Mouse (Mus musculus): ENCODE data around the gene Pigp. TPM values are rescaled to one million over a fixed set of nuclear protein-coding genes. Genes with fewer than 3 reads are reported as not detected.

Gene Pigp
- polyA plus RNA-seq, 1 experiment from 2014 or later: 113 TPM

DNA sequence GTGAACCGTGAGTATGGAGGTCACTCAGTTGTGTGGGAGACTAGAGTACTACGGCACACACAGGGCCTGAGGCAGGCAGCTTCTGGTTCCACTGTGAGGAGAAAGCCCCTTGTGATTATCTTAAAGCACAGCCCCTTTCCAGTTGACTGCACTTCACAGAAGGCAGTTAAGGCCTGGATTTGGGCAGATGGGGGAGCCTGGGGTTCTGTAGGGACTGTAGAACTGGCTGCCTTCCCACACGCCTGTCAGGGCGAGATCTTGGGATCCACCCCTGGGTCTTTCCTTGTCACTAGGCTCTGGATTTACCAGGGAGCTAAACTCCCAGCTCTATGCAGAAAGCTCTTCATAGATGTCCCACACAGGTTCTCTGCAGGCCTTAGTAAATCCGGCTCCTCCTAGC is 41.2 kb downstream of the Pigp start:
- no peak overlapping the region for H3K4me3 ChIP-seq (replicated peaks)
- no peak overlapping the region for H3K9ac ChIP-seq
- H3K9me3 ChIP-seq (replicated peaks): no peaks in the 10 kb centered on the region
- no peak overlapping the region for H3K4me2 ChIP-seq
- 0 out of 2 replicates have a peak overlapping the region, but pooled peaks have one; percentile 9 for H3K27ac ChIP-seq
- peaks cover 33% of the 10 kb centered on the region for H3K4me1 ChIP-seq
- no peaks in the 10 kb centered on the region for H3K36me3 ChIP-seq
- H3K27me3 ChIP-seq: peaks cover 33% of the 10 kb centered on the region
- no peak for ATAC-seq (replicated peaks; ENCODE audit: low FRiP score)
- WGBS: 50% methylated on average over 5 of the region's 5 CpGs

DNA sequence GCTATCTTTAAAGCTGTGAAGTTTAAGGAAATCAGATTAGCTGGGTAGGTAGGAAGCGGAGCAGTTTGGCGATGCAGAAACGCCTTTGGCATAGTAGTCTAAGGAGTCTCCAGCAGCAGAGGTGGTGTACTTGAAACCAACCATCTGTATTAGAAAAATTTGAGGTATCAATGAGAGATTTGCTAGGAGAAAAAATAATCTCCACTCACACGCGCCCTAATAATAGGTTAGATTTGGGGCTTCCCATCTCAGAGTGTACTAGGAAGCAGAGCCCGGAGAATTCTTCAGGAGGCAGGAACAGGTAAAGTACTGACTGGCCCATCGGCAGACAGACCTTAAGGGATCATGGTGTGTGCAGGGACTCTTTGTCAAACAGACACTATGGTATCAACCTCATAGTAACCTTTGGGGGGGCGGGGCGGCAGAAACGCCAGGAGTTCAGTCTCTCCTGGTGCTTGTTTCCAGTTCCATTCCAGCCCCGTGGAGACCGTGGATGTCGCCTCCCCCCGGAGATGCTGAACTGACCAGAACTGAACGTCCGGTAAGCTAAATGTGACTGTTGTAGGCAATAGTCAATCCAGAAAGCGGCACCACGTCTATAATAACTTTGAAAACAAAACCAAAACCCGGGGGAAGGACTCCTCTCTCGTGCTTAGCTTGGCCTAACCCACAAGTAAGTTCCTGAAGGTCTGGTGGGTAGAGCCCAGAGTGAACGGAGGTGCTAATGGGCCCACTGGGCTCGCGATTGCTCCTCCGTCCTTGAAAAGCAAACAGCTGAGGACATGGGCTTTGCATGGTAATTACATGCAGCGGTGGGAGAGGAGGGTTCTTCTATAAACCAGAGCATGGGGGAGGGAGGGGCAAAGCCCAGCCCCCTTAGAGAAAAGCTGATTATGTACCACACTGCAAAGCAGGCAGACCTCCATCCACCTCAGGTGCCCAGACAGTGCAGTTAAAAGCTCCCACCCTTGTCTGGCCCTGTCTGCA is 42.5 kb downstream of the Pigp start:
- Histone ChIP-seq H3K36me3 (no peaks in the 10 kb centered on the region), H3K9ac (peak overlapping the region; percentile 53; the same call in 1 of the 2 replicates), H3K27ac (no peak overlapping the region), H3K27me3 (peaks cover 36% of the 10 kb centered on the region), H3K4me1 (peaks cover 33% of the 10 kb centered on the region), H3K4me3 (replicated peaks) (peak overlapping the region; percentile 56), H3K9me3 (replicated peaks) (no peaks in the 10 kb centered on the region), H3K4me2 (peak overlapping the region; percentile 90)
- 8% methylated on average over 25 of the region's 25 CpGs for WGBS
- no peak; the same call in 1 of the 2 replicates for ATAC-seq (replicated peaks; ENCODE audit: low FRiP score)

GRCm38 (mm10) chr16:94327781-94328711 is 43.6 kb downstream of the Pigp start, which contains the start of gene Ripply3:
Ripply3 (plus strand) TSS chr16:94328420.
- peak within 1 kb of the TSS; percentile 90 for H3K4me2 ChIP-seq
- no peaks in the 10 kb centered on the region for H3K36me3 ChIP-seq
- ATAC-seq (replicated peaks; ENCODE audit: low FRiP score): peak; percentile 60
- H3K27ac ChIP-seq: peak within 1 kb of the TSS; percentile 38; the same call in 1 of the 2 replicates
- peak within 1 kb of the TSS; percentile 56 for H3K4me3 ChIP-seq (replicated peaks)
- H3K9ac ChIP-seq: peak within 1 kb of the TSS; percentile 53
- no peaks in the 10 kb centered on the region for H3K9me3 ChIP-seq (replicated peaks)
- under 1% methylated on average over 63 of the region's 63 CpGs for WGBS
- H3K27me3 ChIP-seq: peaks cover 36% of the 10 kb centered on the region
- peaks cover 33% of the 10 kb centered on the region for H3K4me1 ChIP-seq

DNA sequence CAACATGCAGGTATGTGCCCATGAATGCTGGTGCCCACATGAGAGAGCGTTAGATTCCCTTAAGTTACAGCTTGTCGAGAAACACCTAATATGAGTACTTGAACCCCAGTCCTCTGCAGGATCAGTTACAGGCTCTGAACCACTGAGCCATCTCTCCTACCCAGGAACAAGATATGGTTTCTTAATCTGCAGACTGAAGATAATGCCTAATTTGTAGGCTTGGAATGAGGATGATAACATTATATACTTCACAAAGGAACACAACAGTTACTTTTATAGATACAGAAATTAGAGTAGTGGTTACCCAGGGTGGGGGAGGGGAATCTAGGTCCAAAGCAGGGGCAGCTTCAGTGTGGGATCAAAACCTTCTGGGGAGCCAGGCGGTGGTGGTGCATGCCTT is 45.6 kb downstream of the Pigp start:
- no peaks in the 10 kb centered on the region for H3K36me3 ChIP-seq
- no peak for ATAC-seq (replicated peaks; ENCODE audit: low FRiP score)
- H3K27ac ChIP-seq: no peak overlapping the region
- H3K4me2 ChIP-seq: no peak overlapping the region
- peaks cover 36% of the 10 kb centered on the region for H3K27me3 ChIP-seq
- no peak overlapping the region for H3K4me3 ChIP-seq (replicated peaks)
- no peaks in the 10 kb centered on the region for H3K9me3 ChIP-seq (replicated peaks)
- peaks cover 32% of the 10 kb centered on the region for H3K4me1 ChIP-seq
- H3K9ac ChIP-seq: no peak overlapping the region
- whole genome bisulfite sequencing: 88% methylated on average over 3 of the region's 3 CpGs

GRCm38 (mm10) chr16:94323681-94324080 is 48.0 kb downstream of the Pigp start:
- Histone ChIP-seq H3K9ac (no peak overlapping the region), H3K36me3 (no peaks in the 10 kb centered on the region), H3K4me3 (replicated peaks) (no peak overlapping the region), H3K27me3 (peaks cover 27% of the 10 kb centered on the region), H3K9me3 (replicated peaks) (no peaks in the 10 kb centered on the region), H3K4me1 (peaks cover 12% of the 10 kb centered on the region), H3K27ac (peak overlapping the region; percentile 62; the same call in 1 of the 2 replicates), H3K4me2 (no peak overlapping the region)
- WGBS: 72% methylated on average over 5 of the region's 5 CpGs
- no peak for ATAC-seq (replicated peaks; ENCODE audit: low FRiP score)

DNA sequence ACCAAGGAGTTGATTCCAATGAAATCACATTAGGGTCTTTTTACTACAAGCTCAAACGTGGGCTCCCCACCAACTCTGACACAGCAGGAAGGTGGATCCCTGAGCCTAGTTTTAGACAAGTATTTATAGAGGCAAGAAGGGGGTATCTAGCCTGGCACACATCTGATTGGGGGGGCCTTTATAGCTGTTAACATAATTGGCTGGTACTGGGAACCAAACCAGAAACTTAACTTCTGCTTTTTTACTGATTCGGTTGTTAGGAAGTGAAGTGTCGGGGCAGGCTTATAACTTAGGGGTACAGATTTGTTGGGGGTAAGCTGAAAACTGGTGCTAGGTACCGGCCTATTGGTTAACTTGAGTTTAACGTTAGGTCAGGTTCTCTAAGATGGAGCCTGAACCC is 51.4 kb downstream of the Pigp start:
- H3K9ac ChIP-seq: no peak overlapping the region
- H3K27me3 ChIP-seq: 0 out of 2 replicates have a peak, but pooled peaks cover 3% of the 10 kb centered on the region
- no peak overlapping the region for H3K4me2 ChIP-seq
- no peak for ATAC-seq (replicated peaks; ENCODE audit: low FRiP score)
- H3K4me1 ChIP-seq: no peaks in the 10 kb centered on the region
- no peak overlapping the region for H3K4me3 ChIP-seq (replicated peaks)
- H3K9me3 ChIP-seq (replicated peaks): no peaks in the 10 kb centered on the region
- WGBS: 81% methylated on average over 5 of the region's 5 CpGs
- H3K36me3 ChIP-seq: no peaks in the 10 kb centered on the region
- H3K27ac ChIP-seq: no peak overlapping the region

DNA sequence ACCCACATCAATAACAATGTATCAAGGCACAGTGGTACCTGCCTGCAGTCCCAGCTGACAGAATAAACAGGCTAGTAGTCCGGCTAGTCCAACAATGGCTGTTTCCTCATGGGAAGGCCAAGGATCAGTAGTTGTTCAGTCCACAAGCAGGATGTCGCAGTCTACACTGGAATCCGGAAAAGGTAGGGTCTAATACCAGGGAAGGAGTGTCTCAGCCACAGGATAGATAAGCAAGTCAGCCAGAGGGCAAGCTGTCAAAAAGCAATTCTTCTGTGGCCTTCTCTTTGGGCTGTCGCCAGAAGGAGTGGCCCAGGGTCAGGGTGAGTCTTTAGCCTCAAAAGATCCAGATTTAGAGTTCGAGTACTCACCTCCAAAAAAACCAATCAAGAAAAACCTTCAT is 53.9 kb downstream of the Pigp start:
- Histone ChIP-seq H3K9ac (no peak overlapping the region), H3K4me3 (replicated peaks) (no peak overlapping the region), H3K4me1 (peaks cover 5% of the 10 kb centered on the region; the same call in 1 of the 2 replicates), H3K4me2 (no peak overlapping the region), H3K27me3 (no peaks in the 10 kb centered on the region), H3K36me3 (no peaks in the 10 kb centered on the region), H3K27ac (0 out of 2 replicates have a peak overlapping the region, but pooled peaks have one; percentile 28), H3K9me3 (replicated peaks) (no peaks in the 10 kb centered on the region)
- ATAC-seq (replicated peaks; ENCODE audit: low FRiP score): no peak
- WGBS: 76% methylated on average over 5 of the region's 5 CpGs

GRCm38 (mm10) chr16:94315215-94315614 is 56.4 kb downstream of the Pigp start:
- H3K4me3 ChIP-seq (replicated peaks): no peak overlapping the region
- H3K4me1 ChIP-seq: peaks cover 8% of the 10 kb centered on the region; the same call in 1 of the 2 replicates
- H3K36me3 ChIP-seq: no peaks in the 10 kb centered on the region
- H3K27me3 ChIP-seq: no peaks in the 10 kb centered on the region
- no peaks in the 10 kb centered on the region for H3K9me3 ChIP-seq (replicated peaks)
- H3K9ac ChIP-seq: no peak overlapping the region
- no peak for ATAC-seq (replicated peaks; ENCODE audit: low FRiP score)
- no peak overlapping the region for H3K27ac ChIP-seq
- no peak overlapping the region for H3K4me2 ChIP-seq
- WGBS: 56% methylated on average over 1 of the region's 1 CpGs

DNA sequence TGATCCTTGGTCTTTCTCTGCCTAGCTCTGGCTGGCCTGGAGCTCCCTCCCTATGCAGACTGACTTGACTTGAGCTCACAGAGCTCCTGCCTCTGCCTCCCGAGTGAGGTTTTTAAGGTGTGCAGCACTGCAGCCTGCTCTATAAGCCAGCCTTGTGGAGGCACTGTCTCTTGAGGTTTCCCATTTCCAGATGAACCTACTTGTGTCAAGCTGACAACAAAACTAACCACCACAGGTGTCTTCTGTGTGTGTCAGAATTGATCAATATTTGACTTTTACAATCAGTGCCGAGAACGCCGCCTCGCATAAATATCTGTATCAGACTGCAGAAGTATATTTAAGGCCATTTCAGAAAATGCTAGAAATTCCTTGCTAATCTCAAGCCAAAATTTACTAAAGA is 57.0 kb downstream of the Pigp start:
- WGBS: 92% methylated on average over 5 of the region's 5 CpGs
- H3K27ac ChIP-seq: no peak overlapping the region
- ATAC-seq (replicated peaks; ENCODE audit: low FRiP score): no peak

GRCm38 (mm10) chr16:94313229-94314030 is 58.2 kb downstream of the Pigp start, which contains the start of gene Hlcs:
Hlcs (minus strand) TSS chr16:94313571.
- Histone ChIP-seq H3K27ac (peak within 1 kb of the TSS; percentile 100), H3K4me1 (peaks cover 8% of the 10 kb centered on the region; the same call in 1 of the 2 replicates), H3K27me3 (no peaks in the 10 kb centered on the region), H3K4me3 (replicated peaks) (peak within 1 kb of the TSS; percentile 77), H3K4me2 (peak within 1 kb of the TSS; percentile 91), H3K36me3 (no peaks in the 10 kb centered on the region), H3K9ac (peak within 1 kb of the TSS; percentile 92), H3K9me3 (replicated peaks) (no peaks in the 10 kb centered on the region)
- 1% methylated on average over 62 of the region's 64 CpGs for WGBS
- ATAC-seq (replicated peaks; ENCODE audit: low FRiP score): peak; percentile 95

More for the DNA sequence above, 57.0 kb downstream of the Pigp start:
- no peaks in the 10 kb centered on the region for H3K36me3 ChIP-seq
- no peaks in the 10 kb centered on the region for H3K27me3 ChIP-seq
- no peak overlapping the region for H3K4me2 ChIP-seq
- peaks cover 8% of the 10 kb centered on the region; the same call in 1 of the 2 replicates for H3K4me1 ChIP-seq
- no peaks in the 10 kb centered on the region for H3K9me3 ChIP-seq (replicated peaks)
- H3K4me3 ChIP-seq (replicated peaks): no peak overlapping the region
- H3K9ac ChIP-seq: no peak overlapping the region
